Mouse (Mus musculus) lung, embryonic 15.5 days (tissue): ENCODE data around the gene Slc25a34. TPM values are rescaled to one million over a fixed set of nuclear protein-coding genes. Genes with fewer than 3 reads are reported as not detected.

Experiments used
- ATAC-seq: fragments of 200-750 bp; cut with Nextera tagmentation; 2 replicates; pipeline ENCODE4 v1.8.0; 2017; ENCODE audit warnings: moderate number of reproducible peaks, borderline replicate concordance; ENCODE audit not compliant: low FRiP score, low TSS enrichment; ENCODE audit errors: extremely low read depth
- H3K27ac ChIP-seq: fragments of 300-500 bp; sonication (generic); 2 replicates; pipeline ENCODE4 v1.5.1; 2015; ENCODE audit warnings: moderate library complexity, mild to moderate bottlenecking, inconsistent platforms
- H3K27me3 ChIP-seq: fragments of 300-500 bp; sonication (generic); 2 replicates; pipeline ENCODE4 v1.6.1; 2015; ENCODE audit warnings: inconsistent platforms
- H3K36me3 ChIP-seq: fragments of 300-500 bp; sonication (generic); 2 replicates; pipeline ENCODE4 v1.6.1; 2015; ENCODE audit warnings: inconsistent platforms
- H3K4me1 ChIP-seq: fragments of 300-500 bp; sonication (generic); 2 replicates; pipeline ENCODE4 v1.6.1; 2015; ENCODE audit warnings: inconsistent platforms
- H3K4me2 ChIP-seq: fragments of 300-500 bp; sonication (generic); 2 replicates; pipeline ENCODE4 v1.6.1; 2015; ENCODE audit warnings: inconsistent platforms, mild to moderate bottlenecking, moderate library complexity
- H3K4me3 ChIP-seq: fragments of 300-500 bp; sonication (generic); 2 replicates; pipeline ENCODE4 v1.5.1; 2015; ENCODE audit warnings: mild to moderate bottlenecking, inconsistent platforms
- H3K9ac ChIP-seq: fragments of 300-500 bp; sonication (generic); 2 replicates; pipeline ENCODE4 v1.6.1; 2015; ENCODE audit warnings: inconsistent platforms
- H3K9me3 ChIP-seq: fragments of 300-500 bp; sonication (generic); 2 replicates; pipeline ENCODE4 v1.6.1; 2016; ENCODE audit warnings: inconsistent platforms
- WGBS: fragments of 180-500 bp; shearing (Covaris S2); methylation state at CpG from one replicate; pipeline ENCODE4 v1.1.7; 2015; 5-methylcytosine and 5-hydroxymethylcytosine counted together
- polyA plus RNA-seq: library from polyadenylated mRNA; unstranded; fragments of >200 nt; fragmentation: Nextera tagmentation; extraction: Ambion mirVana; gene quantifications from 2 replicates; pipeline ENCODE4 v1.2.1, GENCODE M21; 2015

Slc25a34 gene
- polyA plus RNA-seq, 1 experiment from 2014 or later, result 0.09 TPM

DNA sequence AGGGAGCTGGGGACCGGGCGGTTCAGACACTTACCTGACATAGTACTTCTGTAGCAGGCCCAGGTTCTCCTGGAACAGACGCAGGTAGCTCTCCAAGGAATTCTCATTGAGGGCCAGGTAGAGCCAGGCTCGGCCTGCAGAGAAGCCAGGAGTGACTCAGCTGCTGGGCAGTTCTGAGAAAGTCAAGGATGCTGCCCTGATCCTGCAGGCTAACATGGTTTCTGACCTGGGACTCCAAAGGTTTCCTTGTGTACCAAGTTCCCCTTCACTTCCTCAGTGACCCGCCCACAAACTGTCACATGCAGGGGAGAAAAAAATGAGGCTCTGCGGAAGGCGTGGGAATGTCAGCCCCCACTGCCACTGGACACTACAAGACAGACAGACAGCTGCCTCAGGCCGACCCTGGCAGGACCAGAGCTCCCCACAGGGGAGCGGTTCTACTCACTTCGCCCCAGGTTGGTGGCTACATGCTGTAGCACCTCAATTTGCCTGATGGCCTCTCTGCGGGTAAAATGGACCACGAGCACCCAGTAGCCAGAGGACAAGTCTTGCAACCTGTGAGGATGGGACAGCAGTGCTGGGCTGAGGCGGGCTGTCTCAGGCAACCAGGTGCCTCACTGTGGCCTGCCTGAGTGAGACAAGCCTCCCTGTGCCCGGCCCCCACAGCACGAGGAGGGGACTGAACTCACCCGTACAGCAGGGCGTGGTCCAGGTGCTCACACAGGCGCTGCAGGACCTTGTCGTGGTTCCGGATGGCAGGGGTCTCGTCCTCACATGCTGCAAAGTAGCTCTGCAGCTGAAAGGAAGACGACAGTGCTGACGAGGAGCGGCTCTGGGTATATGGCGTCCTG is 18.6 kb upstream of the Slc25a34 start:
- Histone ChIP-seq H3K36me3 (peaks cover 34% of the 10 kb centered on the region), H3K4me1 (peaks cover 28% of the 10 kb centered on the region), H3K4me2 (no peak overlapping the region), H3K9ac (no peak overlapping the region), H3K4me3 (no peak overlapping the region), H3K27me3 (no peaks in the 10 kb centered on the region), H3K9me3 (no peaks in the 10 kb centered on the region), H3K27ac (peak overlapping the region; percentile 93)
- ATAC-seq, result no peak
- WGBS, result 82% methylated on average over 25 of the region's 25 CpGs

DNA sequence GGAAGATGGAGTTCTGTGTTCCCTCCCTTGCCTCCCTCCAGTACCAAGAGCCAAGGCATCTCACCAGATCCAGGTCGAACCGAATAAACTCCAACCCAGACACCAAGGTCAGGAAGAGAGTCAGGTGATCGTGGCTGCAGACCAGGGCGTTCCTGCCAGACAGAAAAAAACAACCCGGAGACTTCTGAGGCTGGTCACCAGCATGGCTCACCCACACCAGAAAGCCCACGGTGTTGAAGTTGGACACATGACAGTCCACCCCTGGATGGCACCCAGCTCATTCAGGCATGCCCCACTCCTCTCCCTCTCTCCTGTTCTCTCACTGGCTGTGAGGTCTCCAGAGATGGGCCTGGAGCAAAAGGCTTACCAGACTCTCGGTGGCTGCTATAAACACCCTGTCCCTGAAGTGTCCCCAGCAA is 17.7 kb upstream of the Slc25a34 start:
- H3K27ac ChIP-seq, result 0 out of 2 replicates have a peak overlapping the region, but pooled peaks have one; percentile 93
- H3K36me3 ChIP-seq, result peaks cover 41% of the 10 kb centered on the region
- H3K4me2 ChIP-seq, result no peak overlapping the region
- H3K27me3 ChIP-seq, result no peaks in the 10 kb centered on the region
- H3K9ac ChIP-seq, result no peak overlapping the region
- H3K9me3 ChIP-seq, result no peaks in the 10 kb centered on the region
- H3K4me3 ChIP-seq, result no peak overlapping the region
- H3K4me1 ChIP-seq, result peaks cover 28% of the 10 kb centered on the region
- no peak for ATAC-seq
- WGBS, result 71% methylated on average over 7 of the region's 7 CpGs

DNA sequence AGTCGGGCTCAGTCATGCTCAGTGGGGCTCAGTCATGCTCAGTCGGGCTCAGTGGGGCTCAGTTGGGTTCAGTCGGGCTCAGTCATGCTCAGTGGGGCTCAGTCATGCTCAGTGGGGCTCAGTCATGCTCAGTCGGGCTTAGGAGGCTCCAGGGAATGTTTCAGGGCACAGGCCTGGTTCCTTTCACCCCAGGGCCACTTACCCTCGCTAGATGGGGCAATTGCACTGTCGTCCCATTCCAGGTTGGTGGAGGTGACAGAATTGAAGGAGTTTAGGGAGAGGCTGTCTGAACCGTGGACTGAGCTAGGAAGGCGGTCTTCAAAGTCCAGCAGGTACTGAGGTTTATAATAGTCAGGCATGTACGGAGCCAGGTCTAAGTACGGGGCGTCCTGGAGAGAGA is 15.9 kb upstream of the Slc25a34 start:
- no peak for ATAC-seq
- H3K27me3 ChIP-seq, result no peaks in the 10 kb centered on the region
- no peak overlapping the region for H3K4me3 ChIP-seq
- H3K9me3 ChIP-seq, result no peaks in the 10 kb centered on the region
- no peak overlapping the region for H3K9ac ChIP-seq
- H3K4me2 ChIP-seq, result no peak overlapping the region
- H3K36me3 ChIP-seq, result peaks cover 50% of the 10 kb centered on the region
- H3K4me1 ChIP-seq, result peaks cover 28% of the 10 kb centered on the region
- no peak overlapping the region for H3K27ac ChIP-seq
- WGBS, result 72% methylated on average over 11 of the region's 11 CpGs

DNA sequence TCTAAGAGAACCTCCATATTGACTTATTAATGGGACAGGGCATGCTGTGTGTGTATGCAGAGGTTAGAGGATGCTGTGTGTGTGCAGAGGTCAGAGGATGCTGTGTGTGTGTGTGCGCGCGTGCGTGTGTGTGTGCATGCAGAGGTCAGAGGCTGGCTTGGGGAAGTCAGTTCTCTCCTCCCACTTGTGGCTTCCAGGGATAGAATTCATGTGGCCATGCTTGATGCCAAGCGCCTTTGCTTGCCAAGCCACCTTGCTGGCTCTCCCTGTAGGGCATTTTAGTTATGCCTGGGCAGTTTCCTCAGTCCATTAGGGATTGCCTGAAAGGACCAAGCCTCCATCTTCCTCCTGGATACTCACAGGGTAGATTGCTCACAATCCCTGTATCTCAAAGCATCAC is 13.1 kb upstream of the Slc25a34 start:
- H3K27ac ChIP-seq, result no peak overlapping the region
- H3K4me2 ChIP-seq, result no peak overlapping the region
- no peak overlapping the region for H3K9ac ChIP-seq
- ATAC-seq, result no peak
- H3K36me3 ChIP-seq, result peaks cover 73% of the 10 kb centered on the region
- no peak overlapping the region for H3K4me3 ChIP-seq
- H3K27me3 ChIP-seq, result no peaks in the 10 kb centered on the region
- 91% methylated on average over 5 of the region's 5 CpGs for WGBS
- no peaks in the 10 kb centered on the region for H3K9me3 ChIP-seq
- peaks cover 3% of the 10 kb centered on the region; the same call in 1 of the 2 replicates for H3K4me1 ChIP-seq

DNA sequence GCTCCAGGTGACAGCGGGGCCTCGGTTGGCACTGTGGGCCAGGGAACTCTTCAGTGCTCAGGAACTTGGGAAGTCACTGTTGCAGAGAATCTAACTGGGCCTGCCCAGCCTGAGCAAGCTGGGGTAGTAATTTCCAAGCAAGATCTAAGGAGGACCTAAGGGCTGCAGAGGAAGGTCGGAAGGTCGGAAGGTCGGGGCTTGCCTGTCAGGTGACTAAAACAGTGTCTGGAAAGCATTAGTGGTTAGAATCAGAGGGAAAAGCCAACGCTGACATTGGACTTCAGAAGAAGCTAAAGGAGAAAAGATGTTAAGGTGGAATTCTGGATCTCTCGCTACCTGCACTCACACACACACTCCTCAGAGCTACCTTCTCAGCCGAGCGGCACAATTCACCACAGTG is 12.4 kb upstream of the Slc25a34 start:
- H3K9ac ChIP-seq, result no peak overlapping the region
- no peaks in the 10 kb centered on the region for H3K9me3 ChIP-seq
- H3K36me3 ChIP-seq, result peaks cover 75% of the 10 kb centered on the region
- no peak overlapping the region for H3K27ac ChIP-seq
- no peaks in the 10 kb centered on the region for H3K27me3 ChIP-seq
- no peak overlapping the region for H3K4me2 ChIP-seq
- no peak for ATAC-seq
- no peak overlapping the region for H3K4me3 ChIP-seq
- 85% methylated on average over 9 of the region's 9 CpGs for WGBS
- no peaks in the 10 kb centered on the region for H3K4me1 ChIP-seq

DNA sequence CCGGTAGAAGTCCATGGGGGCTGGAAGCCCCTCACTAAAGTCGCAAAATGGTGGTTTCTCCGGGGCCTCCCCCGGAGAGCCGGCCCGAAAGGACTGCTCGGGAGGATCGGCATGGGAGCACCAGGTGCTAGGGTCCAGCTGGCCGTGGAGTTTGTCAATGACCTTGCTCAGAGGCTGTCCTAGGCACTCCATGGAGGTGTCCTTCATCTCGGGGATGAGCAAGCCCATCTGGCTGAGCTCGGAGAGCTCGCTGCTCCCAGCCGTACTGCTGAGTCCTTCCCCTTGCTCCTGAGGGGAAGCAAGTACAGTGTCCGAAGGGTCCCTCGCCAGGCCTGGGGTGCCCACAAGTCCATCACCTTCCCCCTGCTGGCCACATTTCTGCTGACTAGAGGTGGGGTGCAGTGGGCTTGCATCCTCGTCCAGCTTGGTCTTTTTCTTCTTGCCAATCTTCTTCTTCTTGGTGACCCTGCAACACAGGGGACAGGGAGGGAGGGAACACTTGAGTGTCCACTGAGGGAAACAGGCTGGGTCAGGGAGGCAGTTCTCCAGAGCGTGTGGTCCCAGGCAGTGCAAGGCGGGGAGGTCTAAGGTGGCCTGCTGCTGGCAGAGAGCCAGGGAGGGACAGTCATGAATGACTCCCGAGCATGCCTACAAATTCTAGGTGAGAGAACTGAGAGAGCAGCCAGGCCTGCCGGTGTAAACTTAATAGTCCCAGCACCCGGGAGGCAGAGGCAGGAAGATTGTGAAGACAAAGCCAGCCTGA is 8.7 kb upstream of the Slc25a34 start:
- no peak for ATAC-seq
- no peaks in the 10 kb centered on the region for H3K9me3 ChIP-seq
- no peak overlapping the region for H3K9ac ChIP-seq
- H3K27me3 ChIP-seq, result no peaks in the 10 kb centered on the region
- 81% methylated on average over 21 of the region's 21 CpGs for WGBS
- H3K4me2 ChIP-seq, result no peak overlapping the region
- no peak overlapping the region for H3K27ac ChIP-seq
- H3K4me1 ChIP-seq, result no peaks in the 10 kb centered on the region
- H3K36me3 ChIP-seq, result peaks cover 88% of the 10 kb centered on the region
- H3K4me3 ChIP-seq, result no peak overlapping the region

DNA sequence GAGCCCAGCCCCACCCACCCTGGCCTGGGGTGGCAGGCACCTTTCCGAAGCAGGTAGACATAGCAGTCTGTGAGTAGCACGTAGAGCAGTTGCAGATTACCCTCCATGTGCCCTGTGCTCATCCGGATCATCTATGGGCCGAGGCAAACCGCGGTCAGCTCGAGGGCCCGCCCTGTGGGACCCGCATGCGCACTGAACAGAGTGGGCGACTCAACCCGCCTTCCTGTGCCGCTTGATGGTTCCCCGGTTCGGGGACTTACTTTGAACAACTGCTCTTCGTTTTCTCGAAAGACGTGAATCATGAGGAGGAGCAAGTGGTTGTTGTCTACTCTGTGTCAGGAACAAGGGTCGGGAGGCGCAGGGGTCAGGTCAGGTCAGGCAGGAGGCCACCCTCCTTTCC is 7.6 kb upstream of the Slc25a34 start:
- whole genome bisulfite sequencing, result 94% methylated on average over 20 of the region's 20 CpGs
- Histone ChIP-seq H3K4me2 (no peak overlapping the region), H3K9ac (no peak overlapping the region), H3K9me3 (no peaks in the 10 kb centered on the region), H3K4me1 (no peaks in the 10 kb centered on the region), H3K27ac (no peak overlapping the region), H3K27me3 (no peaks in the 10 kb centered on the region), H3K4me3 (no peak overlapping the region), H3K36me3 (peaks cover 82% of the 10 kb centered on the region)
- no peak for ATAC-seq

DNA sequence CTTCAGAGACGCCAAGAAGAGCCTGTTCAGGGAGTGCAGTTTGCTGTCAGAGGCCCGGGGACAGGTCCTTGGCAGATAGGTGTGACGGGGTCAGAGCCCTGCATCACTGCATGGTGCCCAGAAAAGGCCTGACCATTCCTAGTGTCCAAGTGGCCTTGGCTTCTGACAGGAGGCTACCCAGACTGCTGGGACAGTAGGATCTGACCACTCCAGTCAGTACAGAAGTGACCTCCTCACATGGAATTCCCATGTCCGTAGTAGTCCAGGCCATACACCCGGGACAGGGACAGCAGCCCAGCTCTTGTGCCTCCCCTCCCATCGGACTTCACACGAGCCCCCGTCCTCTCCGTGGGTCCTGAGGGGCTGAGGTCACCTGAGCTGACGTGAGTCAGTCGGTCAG is 6.4 kb upstream of the Slc25a34 start:
- H3K4me1 ChIP-seq, result no peaks in the 10 kb centered on the region
- no peaks in the 10 kb centered on the region for H3K27me3 ChIP-seq
- WGBS, result 94% methylated on average over 11 of the region's 11 CpGs
- H3K9ac ChIP-seq, result no peak overlapping the region
- H3K9me3 ChIP-seq, result no peaks in the 10 kb centered on the region
- ATAC-seq, result no peak
- no peak overlapping the region for H3K27ac ChIP-seq
- H3K36me3 ChIP-seq, result peaks cover 81% of the 10 kb centered on the region
- no peak overlapping the region for H3K4me2 ChIP-seq
- H3K4me3 ChIP-seq, result no peak overlapping the region

DNA sequence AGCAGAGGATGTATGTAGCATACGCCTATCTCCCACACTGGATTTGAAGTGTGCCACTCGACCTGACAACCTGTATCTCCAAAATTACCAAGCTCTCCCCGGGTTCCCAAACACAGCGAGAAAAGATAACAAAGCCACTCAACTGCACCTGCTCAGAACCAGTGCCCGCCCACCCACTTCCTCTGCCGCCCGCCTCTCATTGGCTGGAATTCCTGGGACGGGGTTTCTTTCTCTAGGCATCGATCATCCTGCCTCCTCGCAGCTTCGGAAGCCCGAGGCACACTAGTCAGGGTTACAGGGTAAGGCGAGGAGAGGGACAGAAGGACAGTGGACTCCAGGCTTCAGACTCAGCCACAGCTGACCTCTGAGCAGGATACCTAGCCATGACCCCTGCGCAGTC is 5.0 kb upstream of the Slc25a34 start:
- Histone ChIP-seq H3K9me3 (no peaks in the 10 kb centered on the region), H3K36me3 (peaks cover 72% of the 10 kb centered on the region), H3K4me1 (peaks cover 3% of the 10 kb centered on the region), H3K27me3 (no peaks in the 10 kb centered on the region), H3K9ac (no peak overlapping the region), H3K4me3 (no peak overlapping the region), H3K4me2 (no peak overlapping the region), H3K27ac (no peak overlapping the region)
- no peak for ATAC-seq
- 66% methylated on average over 14 of the region's 14 CpGs for WGBS

DNA sequence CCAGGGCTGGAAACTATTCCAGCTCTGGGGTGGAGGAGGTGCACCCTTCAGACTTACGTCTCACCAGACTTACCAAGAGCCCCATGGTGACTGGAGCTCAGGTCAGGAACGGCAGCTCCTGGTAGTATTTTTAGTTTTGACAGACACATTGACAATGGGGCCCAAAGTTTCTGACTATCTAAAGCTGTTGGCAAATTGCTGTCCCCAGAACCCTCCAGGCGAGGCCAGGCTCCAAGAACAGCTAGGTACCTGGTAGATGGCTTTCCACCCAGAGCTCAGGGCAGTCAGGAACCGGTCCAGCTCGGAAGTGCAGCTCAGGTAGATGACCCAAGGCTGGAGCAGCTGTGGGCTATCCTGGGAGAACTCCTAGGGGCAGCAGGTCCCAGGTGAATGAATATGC is 3.9 kb upstream of the Slc25a34 start:
- ATAC-seq, result no peak
- 94% methylated on average over 5 of the region's 5 CpGs for WGBS
- H3K4me3 ChIP-seq, result no peak overlapping the region
- no peak overlapping the region for H3K27ac ChIP-seq
- H3K27me3 ChIP-seq, result no peaks in the 10 kb centered on the region
- no peaks in the 10 kb centered on the region for H3K9me3 ChIP-seq
- no peak overlapping the region for H3K9ac ChIP-seq
- peaks cover 6% of the 10 kb centered on the region for H3K4me1 ChIP-seq
- no peak overlapping the region for H3K4me2 ChIP-seq
- peaks cover 63% of the 10 kb centered on the region for H3K36me3 ChIP-seq

DNA sequence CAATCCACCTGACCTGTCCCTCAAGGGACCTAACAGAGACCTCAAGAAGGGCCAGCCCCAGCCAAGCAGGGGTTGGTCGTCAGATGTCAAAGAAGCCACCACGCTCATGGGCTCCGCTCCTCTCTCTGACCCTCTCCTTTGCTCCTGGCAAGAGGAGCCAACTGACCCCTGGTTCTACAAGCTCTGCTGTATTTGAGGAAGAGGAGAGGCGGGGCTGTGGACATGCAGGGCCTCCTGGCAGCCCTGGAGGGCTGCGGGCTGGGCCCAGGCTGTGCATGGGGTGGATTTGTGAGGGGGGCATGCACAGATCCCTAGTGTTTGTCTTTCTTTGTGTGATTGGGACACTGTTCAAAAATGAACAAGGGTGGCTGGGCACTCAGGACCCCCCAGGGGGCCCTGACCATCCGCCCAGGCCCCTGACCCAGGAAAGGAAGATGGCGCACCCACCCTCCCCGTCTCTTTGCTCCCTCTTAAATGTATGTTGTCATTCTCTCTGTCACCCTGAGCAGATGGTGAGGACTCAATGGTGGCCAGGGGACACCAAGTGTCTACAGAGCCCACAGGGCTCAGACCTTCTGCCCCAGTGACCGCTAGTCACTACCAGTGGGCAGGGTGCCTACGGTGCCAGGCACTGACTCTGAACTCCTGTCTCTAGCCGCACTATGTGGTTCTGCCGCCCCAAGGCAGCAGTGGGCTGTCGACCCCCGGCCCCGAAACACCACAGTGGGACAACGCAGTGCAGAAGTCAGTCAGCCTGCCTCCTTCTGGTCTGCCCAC is 2.3 kb upstream of the Slc25a34 start:
- WGBS, result 90% methylated on average over 15 of the region's 16 CpGs
- Histone ChIP-seq H3K4me2 (no peak overlapping the region), H3K9ac (no peak overlapping the region), H3K27ac (no peak overlapping the region), H3K4me3 (no peak overlapping the region), H3K36me3 (peaks cover 48% of the 10 kb centered on the region), H3K9me3 (no peaks in the 10 kb centered on the region), H3K27me3 (no peaks in the 10 kb centered on the region), H3K4me1 (peaks cover 6% of the 10 kb centered on the region)
- ATAC-seq, result no peak
